Mouse (Mus musculus): ENCODE data around the gene Ndrg3.

DNA sequence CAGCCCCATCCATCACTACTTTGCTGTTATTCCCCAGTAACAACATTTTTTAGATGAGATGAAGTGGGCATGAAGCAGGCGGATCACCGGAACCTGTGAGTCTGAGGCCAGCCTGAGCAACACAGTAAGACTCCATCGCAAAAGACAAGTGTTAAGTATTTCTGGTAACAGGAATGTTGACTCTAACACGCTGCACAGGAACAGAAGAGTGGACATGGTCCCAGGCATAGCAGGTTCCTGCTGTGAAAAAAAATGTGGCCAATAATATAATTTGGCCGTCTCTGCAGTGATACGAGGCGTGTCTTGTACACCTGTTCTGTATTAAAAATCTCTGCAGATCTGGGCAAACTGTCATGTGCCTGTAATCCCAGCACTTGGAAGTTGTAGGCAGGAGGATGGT, 43.5 kb upstream of the Ndrg3 start:
- no peak for TF ChIP-seq CTCF (IDR thresholded peaks at IDR 0.05; ENCODE audit: insufficient read depth, low read length)
- no peak for TF ChIP-seq POLR2A (IDR thresholded peaks at IDR 0.05; ENCODE audit: borderline replicate concordance, extremely low read depth, low read depth, low read length)

Data from lung, adult 2 months (tissue).